Mouse (Mus musculus): ENCODE results near the gene Fam198a.
"Not testable (repeated sequence)": the region's sequence is repeated elsewhere in the genome, so short reads cannot be mapped to it uniquely, and the experiment has no call there.

- not testable (repeated sequence) for TF ChIP-seq ELF1 (IDR thresholded peaks at IDR 0.05; ENCODE audit: low read depth, low read length); NELFE (IDR thresholded peaks at IDR 0.05; ENCODE audit: low read depth, low read length); CTCF (IDR thresholded peaks at IDR 0.05 in 2 of 3, conservative IDR thresholded peaks at IDR 0.05 in 1 of 3; ENCODE audit: control insufficient read depth in 1 of 3, insufficient read depth in 1 of 3, low read depth in 2 of 3, low read length in 3 of 3, poor library complexity in 1 of 3, severe bottlenecking in 1 of 3); EP300 (IDR thresholded peaks at IDR 0.05; ENCODE audit: low read depth in 1 of 2, low read length in 2 of 2); POLR2A (IDR thresholded peaks at IDR 0.05; ENCODE audit: control insufficient read depth in 1 of 2, insufficient read depth in 1 of 2, low read depth in 1 of 2, low read length in 2 of 2, poor library complexity in 1 of 2); ZNF384 (IDR thresholded peaks at IDR 0.05; ENCODE audit: low read depth, low read length); MAFK (IDR thresholded peaks at IDR 0.05; ENCODE audit: borderline replicate concordance, low read depth, low read length); GATA1 (IDR thresholded peaks at IDR 0.05; ENCODE audit: low read depth, low read length); TAL1 (IDR thresholded peaks at IDR 0.05; ENCODE audit: low read length)
Measured at GRCm38 (mm10) chr9:122021171-122021570, 70.4 kb downstream of the Fam198a start.

Measured in MEL (cell line).